Mouse (Mus musculus): Measurements from ENCODE around the gene Fbxw2. TPM values are rescaled to one million over a fixed set of nuclear protein-coding genes. Genes with fewer than 3 reads are reported as not detected.
"Not testable (repeated sequence)": the region's sequence is repeated elsewhere in the genome, so short reads cannot be mapped to it uniquely, and the experiment has no call there.

Gene Fbxw2
- polyA plus RNA-seq, 1 experiment from 2014 or later = 113 TPM

DNA sequence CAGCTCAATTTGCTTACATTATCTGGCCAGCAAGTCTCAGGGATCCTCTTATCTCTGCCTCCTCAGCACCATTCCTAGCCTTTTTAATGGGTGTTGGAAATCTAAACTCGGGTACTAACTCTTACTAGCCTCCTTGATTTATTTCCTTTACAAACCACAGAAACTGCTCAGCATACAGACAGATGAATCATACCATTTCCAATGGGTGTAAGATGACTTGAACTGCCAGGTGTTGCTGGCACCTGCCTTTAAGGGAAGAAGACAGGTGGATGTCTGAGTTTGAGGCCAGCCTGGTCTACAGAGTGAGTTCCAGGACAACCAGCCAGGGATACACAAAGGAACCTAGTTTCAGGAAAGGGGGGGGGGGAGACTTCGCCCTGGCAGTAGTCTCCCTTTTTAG lies 18.1 kb downstream of the Fbxw2 start:
- ATAC-seq (replicated peaks) = no peak
- Histone ChIP-seq H3K4me1 (peaks cover 21% of the 10 kb centered on the region), H3K27ac (replicated peaks) (no peak overlapping the region), H3K9me3 (no peaks in the 10 kb centered on the region), H3K4me3 (no peak overlapping the region), H3K27me3 (no peaks in the 10 kb centered on the region), H3K36me3 (peaks cover 47% of the 10 kb centered on the region), H3K9ac (replicated peaks) (no peak overlapping the region), H3K4me2 (replicated peaks) (no peak overlapping the region)
- WGBS = 85% methylated on average over 2 of the region's 2 CpGs

DNA sequence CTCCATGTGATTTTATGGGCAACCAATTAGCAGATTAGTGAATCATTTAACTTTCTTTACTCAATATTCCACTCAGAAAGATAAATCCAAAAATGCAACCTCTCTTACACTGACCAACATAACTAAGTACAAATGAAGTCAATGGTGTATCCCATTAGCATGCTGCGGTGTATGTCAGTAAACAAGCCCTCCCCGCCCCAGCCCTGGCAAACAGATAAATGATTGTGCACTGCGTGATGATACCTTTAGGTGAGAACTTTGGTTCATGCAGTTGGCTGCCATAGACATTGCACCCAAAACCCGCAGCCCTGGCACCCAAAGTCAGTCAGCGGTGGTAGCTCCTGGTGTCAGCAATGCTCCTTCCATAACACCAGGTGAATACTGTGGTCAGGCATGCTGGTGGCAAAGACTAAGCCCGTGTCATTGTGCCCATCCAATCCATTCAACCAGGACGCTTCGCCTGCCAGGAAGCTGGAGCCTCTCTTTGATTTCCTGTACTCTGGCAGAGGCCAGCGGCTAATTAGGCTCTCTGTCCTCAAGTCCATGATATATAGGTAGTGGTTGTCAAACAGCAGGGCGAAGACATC lies 20.7 kb downstream of the Fbxw2 start:
- WGBS = 94% methylated on average over 10 of the region's 10 CpGs
- Histone ChIP-seq H3K4me1 (peaks cover 26% of the 10 kb centered on the region), H3K4me3 (no peak overlapping the region), H3K27ac (replicated peaks) (no peak overlapping the region), H3K9ac (replicated peaks) (no peak overlapping the region), H3K4me2 (replicated peaks) (no peak overlapping the region), H3K9me3 (no peaks in the 10 kb centered on the region), H3K27me3 (no peaks in the 10 kb centered on the region), H3K36me3 (peaks cover 29% of the 10 kb centered on the region)
- ATAC-seq (replicated peaks) = no peak

DNA sequence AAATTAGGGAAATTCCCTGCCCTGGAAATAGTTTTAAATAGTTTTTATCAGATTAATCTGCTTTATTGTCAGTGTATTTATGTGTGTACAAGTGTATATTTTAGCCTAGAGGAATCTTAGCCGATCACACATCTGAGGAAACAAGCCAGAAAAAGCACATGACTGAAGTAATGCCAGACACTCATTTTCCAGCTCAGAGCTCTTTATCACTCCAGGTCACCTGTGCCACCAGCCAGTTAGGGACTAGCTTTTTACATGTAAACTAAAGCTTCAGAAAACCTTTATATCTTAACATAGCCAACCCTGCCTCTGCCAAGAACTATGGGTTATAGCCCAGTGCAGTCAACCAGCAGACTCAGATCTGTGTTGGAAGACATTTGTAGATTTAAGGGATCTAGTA lies 21.3 kb downstream of the Fbxw2 start:
- no peak overlapping the region for H3K27ac ChIP-seq (replicated peaks)
- no peak overlapping the region for H3K4me3 ChIP-seq
- no peak overlapping the region for H3K4me2 ChIP-seq (replicated peaks)
- H3K4me1 ChIP-seq = peaks cover 29% of the 10 kb centered on the region
- peaks cover 28% of the 10 kb centered on the region for H3K36me3 ChIP-seq
- no peaks in the 10 kb centered on the region for H3K27me3 ChIP-seq
- no peak for ATAC-seq (replicated peaks)
- 73% methylated on average over 1 of the region's 1 CpGs for WGBS
- H3K9me3 ChIP-seq = no peaks in the 10 kb centered on the region
- H3K9ac ChIP-seq (replicated peaks) = no peak overlapping the region

DNA sequence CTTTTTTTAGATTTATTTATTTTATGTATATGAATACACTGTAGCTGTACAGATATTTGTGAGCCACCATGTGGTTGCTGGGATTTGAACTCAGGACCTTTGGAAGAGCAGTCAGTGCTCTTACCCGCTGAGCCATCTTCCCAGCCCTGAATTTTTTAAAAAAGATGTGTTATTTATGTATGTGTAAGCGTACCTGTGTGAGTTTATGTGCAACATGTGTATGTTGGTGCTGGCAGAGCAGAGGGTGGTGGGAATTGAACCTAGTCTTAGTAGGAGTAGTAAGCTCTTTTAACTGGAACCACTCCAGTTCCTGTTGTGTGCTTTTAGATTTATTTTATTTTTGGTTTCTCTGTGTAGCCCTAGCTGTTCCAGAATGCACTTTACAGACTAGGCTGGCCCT lies 21.9 kb downstream of the Fbxw2 start:
- H3K4me3 ChIP-seq = no peak overlapping the region
- H3K4me2 ChIP-seq (replicated peaks) = no peak overlapping the region
- peaks cover 22% of the 10 kb centered on the region for H3K36me3 ChIP-seq
- H3K27me3 ChIP-seq = no peaks in the 10 kb centered on the region
- no peak for ATAC-seq (replicated peaks)
- WGBS = 99% methylated on average over 2 of the region's 2 CpGs
- no peaks in the 10 kb centered on the region for H3K9me3 ChIP-seq
- no peak overlapping the region for H3K9ac ChIP-seq (replicated peaks)
- H3K4me1 ChIP-seq = peaks cover 32% of the 10 kb centered on the region
- no peak overlapping the region for H3K27ac ChIP-seq (replicated peaks)

DNA sequence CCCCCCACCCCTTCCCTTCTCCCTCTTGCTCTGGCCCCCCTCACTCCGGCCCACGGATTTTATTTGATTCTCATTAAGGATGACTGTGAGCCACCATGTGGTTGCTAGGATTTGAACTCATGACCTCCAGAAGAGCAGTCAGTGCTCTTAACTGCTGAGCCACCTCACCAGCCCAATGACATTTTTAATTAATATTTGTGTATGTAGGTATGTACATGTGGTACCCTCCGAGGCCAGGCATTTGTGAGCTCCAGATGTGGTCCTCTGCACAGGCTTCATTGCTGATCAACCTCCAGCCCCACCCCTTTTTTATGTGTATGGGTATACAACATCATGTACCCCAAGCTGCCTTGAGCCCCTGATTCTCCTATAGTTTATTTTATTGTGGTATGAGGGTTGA lies 22.4 kb downstream of the Fbxw2 start:
- WGBS = 70% methylated on average over 3 of the region's 3 CpGs

DNA sequence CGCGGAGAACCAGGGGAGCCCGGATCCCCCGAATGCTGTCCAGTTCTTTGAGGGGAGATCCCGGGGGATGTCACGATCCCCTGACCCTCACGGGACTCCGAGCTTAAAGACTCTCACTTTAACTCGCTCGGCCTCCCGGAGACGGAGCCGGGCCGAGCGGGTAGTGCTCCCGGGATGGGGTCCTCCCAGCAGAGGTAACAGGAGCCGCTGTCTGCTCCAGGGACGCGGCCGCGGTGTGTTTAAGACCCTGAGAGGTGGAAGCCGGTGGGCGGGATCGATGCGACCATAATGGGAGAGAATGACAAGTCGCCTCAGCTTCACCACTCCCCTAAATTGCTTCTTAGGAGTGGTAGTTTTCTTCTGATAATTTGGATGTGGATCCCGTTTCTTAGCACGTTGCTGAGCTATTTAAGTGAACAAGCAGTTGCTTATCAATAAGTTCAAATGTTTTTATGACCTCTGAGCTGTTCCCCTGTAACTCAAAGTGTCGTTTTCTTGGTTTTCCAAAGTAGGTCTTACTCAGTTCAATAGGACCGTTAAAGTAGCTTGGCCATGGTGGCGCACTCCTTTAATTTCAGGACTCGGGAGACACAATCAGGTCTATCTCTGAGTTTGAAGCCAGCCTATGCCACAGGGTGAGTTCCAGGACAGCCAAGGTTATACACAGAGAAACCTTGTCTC lies 23.4 kb downstream of the Fbxw2 start:
- Histone ChIP-seq H3K9ac (replicated peaks) (peak overlapping the region; percentile 84), H3K4me1 (peaks cover 36% of the 10 kb centered on the region), H3K4me2 (replicated peaks) (peak overlapping the region; percentile 49), H3K36me3 (peaks cover 18% of the 10 kb centered on the region), H3K4me3 (peak overlapping the region; percentile 74), H3K27ac (replicated peaks) (peak overlapping the region; percentile 93)
- under 1% methylated on average over 32 of the region's 32 CpGs for WGBS
- H3K9me3 ChIP-seq, H3K27me3 ChIP-seq: not testable (repeated sequence)
- ATAC-seq (replicated peaks) = peak; percentile 55; the same call in 1 of the 2 replicates

More for the DNA sequence above, 22.4 kb downstream of the Fbxw2 start:
- Histone ChIP-seq H3K36me3 (peaks cover 21% of the 10 kb centered on the region), H3K4me2 (replicated peaks) (peak overlapping the region; percentile 23), H3K4me3 (peak overlapping the region; percentile 20), H3K27me3 (no peaks in the 10 kb centered on the region), H3K4me1 (peaks cover 36% of the 10 kb centered on the region), H3K27ac (replicated peaks) (no peak overlapping the region), H3K9ac (replicated peaks) (no peak overlapping the region), H3K9me3 (no peaks in the 10 kb centered on the region)
- no peak for ATAC-seq (replicated peaks)

DNA sequence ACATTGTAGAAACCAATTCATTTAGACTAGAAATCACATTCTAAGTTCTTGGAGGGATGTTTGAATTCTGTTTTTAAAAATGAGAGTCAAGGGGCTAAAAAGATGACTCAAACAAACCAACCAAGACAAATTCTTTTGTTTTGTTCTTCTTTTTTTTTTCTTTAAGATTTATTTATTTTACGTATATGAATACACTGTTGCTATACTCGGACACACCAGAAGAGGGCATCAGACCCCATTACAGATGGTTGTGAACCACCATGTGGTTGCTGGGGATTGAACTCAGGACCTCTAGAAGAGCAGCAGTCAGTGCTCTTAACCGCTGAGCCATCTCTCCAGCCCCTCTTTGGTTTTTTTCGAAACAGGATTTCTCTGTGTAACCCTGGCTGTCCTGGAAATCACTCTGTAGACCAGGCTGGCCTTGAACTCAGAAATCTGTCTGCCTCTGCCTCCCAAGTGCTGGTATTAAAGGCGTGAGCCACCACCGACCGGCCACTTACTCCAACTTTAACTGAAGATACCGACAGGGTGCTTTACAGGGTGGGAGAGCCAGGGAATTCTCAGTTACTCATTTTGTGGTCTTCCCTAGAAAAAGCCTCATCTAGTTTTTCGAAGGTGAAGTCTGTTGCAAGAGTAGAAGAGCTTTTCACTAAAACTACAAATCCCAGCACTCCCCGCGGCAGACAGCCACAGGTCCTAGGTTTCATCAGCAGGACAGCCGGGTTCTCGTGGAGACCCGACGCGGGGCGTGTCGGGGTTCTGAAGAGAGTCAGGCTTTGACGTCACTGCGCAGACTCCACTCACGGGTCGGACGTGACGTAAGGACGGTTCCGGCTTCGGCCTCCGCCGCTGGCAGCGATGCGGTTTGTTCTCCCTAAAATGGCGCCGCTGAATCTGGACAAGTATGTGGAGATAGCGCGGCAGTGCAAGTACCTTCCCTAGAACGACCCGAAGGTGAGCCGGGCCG lies 24.3 kb downstream of the Fbxw2 start:
- peak overlapping the region; percentile 74 for H3K4me3 ChIP-seq
- H3K9me3 ChIP-seq = no peaks in the 10 kb centered on the region
- peak overlapping the region; percentile 84 for H3K9ac ChIP-seq (replicated peaks)
- WGBS = 4% methylated on average over 39 of the region's 39 CpGs
- H3K4me1 ChIP-seq = peaks cover 33% of the 10 kb centered on the region
- peaks cover 12% of the 10 kb centered on the region for H3K36me3 ChIP-seq
- H3K27me3 ChIP-seq = no peaks in the 10 kb centered on the region
- H3K4me2 ChIP-seq (replicated peaks) = peak overlapping the region; percentile 49
- H3K27ac ChIP-seq (replicated peaks) = peak overlapping the region; percentile 93
- ATAC-seq (replicated peaks) = peak; percentile 98

DNA sequence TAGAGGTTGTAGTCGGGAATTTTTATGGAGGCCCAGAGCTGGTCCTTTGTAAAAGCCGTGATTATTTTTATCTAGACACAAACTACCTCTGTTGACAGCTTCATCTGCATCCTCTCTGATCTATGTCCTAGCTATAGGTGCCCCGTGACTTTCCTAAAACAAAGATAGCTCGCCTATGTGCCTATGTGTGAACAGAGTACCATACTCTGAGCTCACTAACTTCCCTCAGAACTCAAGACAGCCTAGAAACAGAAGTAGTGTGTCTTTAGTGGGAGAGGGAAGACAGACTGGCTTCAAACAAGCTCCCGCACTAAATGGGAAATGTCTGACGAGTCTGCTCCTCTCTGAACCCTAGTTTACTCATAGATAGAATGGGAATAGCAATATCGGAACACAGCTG lies 25.7 kb downstream of the Fbxw2 start:
- Histone ChIP-seq H3K27ac (replicated peaks) (no peak overlapping the region), H3K9me3 (no peaks in the 10 kb centered on the region), H3K27me3 (no peaks in the 10 kb centered on the region), H3K4me1 (peaks cover 33% of the 10 kb centered on the region), H3K4me3 (no peak overlapping the region), H3K4me2 (replicated peaks) (peak overlapping the region; percentile 70; the same call in 1 of the 2 replicates), H3K36me3 (0 out of 2 replicates have a peak, but pooled peaks cover 2% of the 10 kb centered on the region), H3K9ac (replicated peaks) (no peak overlapping the region)
- 80% methylated on average over 7 of the region's 7 CpGs for WGBS
- no peak for ATAC-seq (replicated peaks)

DNA sequence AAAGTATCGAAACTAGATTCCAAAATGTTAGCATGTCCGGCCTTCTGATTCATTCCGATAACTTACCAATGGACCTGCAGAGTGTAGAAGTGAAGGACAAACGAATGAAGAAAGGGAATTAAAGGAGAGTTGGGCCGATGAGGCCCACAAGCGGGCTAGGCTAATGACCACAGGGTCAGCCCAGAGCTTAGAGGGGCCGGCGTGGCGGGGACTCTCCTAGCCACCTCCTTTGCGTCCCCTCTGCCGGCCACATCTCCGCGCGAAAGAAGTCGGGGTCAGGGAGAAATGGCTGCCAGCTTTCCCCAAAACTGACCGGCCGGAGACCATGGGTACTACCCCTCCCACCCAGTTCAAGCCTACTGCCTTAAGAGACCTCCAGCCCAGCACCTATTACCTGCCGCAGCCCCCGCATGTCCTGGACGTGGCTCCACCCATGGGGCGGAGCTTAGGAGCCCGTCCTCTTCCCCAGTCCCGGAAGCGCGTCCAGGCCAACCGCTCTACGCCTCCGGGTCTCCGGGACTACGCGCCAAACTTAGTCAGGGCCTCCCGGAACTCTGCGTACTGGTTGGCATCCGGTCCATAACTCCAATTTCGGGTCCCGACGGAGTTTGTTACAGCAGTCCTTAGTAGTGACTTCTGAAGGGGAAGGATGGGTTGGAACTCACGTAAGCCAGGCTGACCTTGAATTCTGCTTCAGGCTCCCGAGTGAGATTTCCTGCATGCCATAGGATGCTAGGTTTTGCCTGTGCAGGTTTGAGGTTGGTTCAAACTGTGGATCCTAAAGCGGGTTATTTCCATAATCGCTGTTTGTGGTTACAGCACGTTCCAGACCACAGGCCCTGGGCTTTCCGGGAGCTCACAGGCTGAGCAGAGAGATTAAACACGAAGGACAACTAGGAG lies 26.5 kb downstream of the Fbxw2 start, which contains the start of gene Rabepk:
Gene Rabepk, minus strand, starts transcription at position 556 of the 900 bp plus-strand sequence.
- no peaks in the 10 kb centered on the region for H3K27me3 ChIP-seq
- H3K27ac ChIP-seq (replicated peaks) = peak within 1 kb of the TSS; percentile 27; the same call in 1 of the 2 replicates
- H3K4me3 ChIP-seq = peak within 1 kb of the TSS; percentile 55
- no peaks in the 10 kb centered on the region for H3K9me3 ChIP-seq
- peak within 1 kb of the TSS; percentile 58 for H3K9ac ChIP-seq (replicated peaks)
- 4% methylated on average over 44 of the region's 44 CpGs for WGBS
- H3K4me1 ChIP-seq = peaks cover 29% of the 10 kb centered on the region
- H3K4me2 ChIP-seq (replicated peaks) = peak within 1 kb of the TSS; percentile 70
- no peaks in the 10 kb centered on the region; the same call in 1 of the 2 replicates for H3K36me3 ChIP-seq
- ATAC-seq (replicated peaks) = peak; percentile 47

DNA sequence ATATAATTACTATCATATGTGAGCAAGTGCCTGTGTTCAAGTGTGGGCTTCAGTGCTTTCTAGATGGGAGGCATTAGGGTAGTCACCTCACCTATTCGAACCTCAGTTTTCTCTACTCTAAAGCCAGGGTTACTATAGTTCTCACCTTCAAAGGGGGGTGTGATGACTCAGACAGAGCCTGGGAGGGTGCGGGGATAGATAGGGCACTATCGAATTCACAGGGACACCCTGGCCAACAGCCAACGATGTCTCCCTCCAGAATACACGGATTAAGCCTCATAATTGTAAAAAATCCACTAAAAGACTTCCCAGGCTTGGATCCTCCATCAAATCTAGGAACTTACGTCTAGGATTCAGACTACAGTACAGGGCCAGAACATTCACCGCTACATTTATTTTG lies 30.7 kb downstream of the Fbxw2 start:
- Histone ChIP-seq H3K9ac (replicated peaks) (no peak overlapping the region), H3K27me3 (no peaks in the 10 kb centered on the region), H3K36me3 (no peaks in the 10 kb centered on the region; the same call in 1 of the 2 replicates), H3K4me3 (no peak overlapping the region), H3K9me3 (no peaks in the 10 kb centered on the region), H3K4me1 (peaks cover 9% of the 10 kb centered on the region), H3K4me2 (replicated peaks) (no peak overlapping the region), H3K27ac (replicated peaks) (no peak overlapping the region)
- 91% methylated on average over 7 of the region's 7 CpGs for WGBS
- no peak for ATAC-seq (replicated peaks)

DNA sequence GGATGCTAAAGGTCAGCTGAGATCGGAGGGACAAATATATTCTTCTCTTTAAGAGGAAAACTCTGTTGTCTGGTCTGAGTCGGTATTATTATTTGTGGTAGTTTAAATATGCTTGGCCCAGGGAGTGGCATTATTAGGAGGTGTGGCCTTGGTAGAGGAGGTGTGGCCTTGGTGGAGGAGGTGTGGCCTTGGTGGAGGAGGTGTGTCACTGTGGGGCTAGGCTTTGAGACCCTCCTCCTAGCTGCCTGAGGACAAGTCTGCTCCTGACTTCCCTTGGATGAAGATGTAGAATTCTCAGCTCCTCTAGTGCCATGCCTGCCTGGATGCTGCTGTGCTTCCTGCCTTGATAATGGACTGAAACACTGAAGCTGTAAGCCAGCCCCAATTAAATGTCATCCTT lies 31.6 kb downstream of the Fbxw2 start:
- WGBS = 92% methylated on average over 2 of the region's 2 CpGs

More for the DNA sequence above, 31.6 kb downstream of the Fbxw2 start:
- H3K4me1 ChIP-seq = peaks cover 6% of the 10 kb centered on the region
- H3K9me3 ChIP-seq = no peaks in the 10 kb centered on the region
- ATAC-seq (replicated peaks) = no peak
- no peak overlapping the region for H3K4me2 ChIP-seq (replicated peaks)
- H3K36me3 ChIP-seq = no peaks in the 10 kb centered on the region; the same call in 1 of the 2 replicates
- H3K4me3 ChIP-seq = no peak overlapping the region
- H3K9ac ChIP-seq (replicated peaks) = no peak overlapping the region
- no peak overlapping the region for H3K27ac ChIP-seq (replicated peaks)
- H3K27me3 ChIP-seq = no peaks in the 10 kb centered on the region
